Mouse (Mus musculus): ENCODE results near the gene Glrx.

- TF ChIP-seq POLR2A (IDR thresholded peaks at IDR 0.05; ENCODE audit: insufficient read depth, low read length) (no peak), CTCF (IDR thresholded peaks at IDR 0.05; ENCODE audit: low read depth, low read length) (no peak)
These were observed 19.8 kb upstream of the Glrx start for GRCm38 (mm10) chr13:75819898-75820297.

All from ES-Bruce4 (cell line).